Comparison of ENCODE assay signal across 8 mouse cellular contexts in genomic region chr11:100168765-100169762, GRCm38 (mm10). TPM values are rescaled to one million over a fixed set of nuclear protein-coding genes. Genes with fewer than 3 reads are reported as not detected.
DNase-seq lines count a peak whose midpoint lies in the region; ATAC-seq and TF ChIP-seq lines count a peak whose summit lies in the region.

No protein-coding gene starts in this region.

- no peaks in the 10 kb centered on the region for H3K36me3 ChIP-seq in heart, postnatal 0 days (replicated peaks; ENCODE audit: control insufficient read depth, insufficient read depth, low read length)

- peak; percentile 91 for TF ChIP-seq CTCF in heart, postnatal 0 days (IDR thresholded peaks at IDR 0.05; ENCODE audit: low read depth)
- TF ChIP-seq CTCF in lung, adult 2 months (IDR thresholded peaks at IDR 0.05; ENCODE audit: insufficient read depth, low read length): peak; percentile 90

- H3K4me2 ChIP-seq in heart, postnatal 0 days (ENCODE audit: low read depth, low read length): peak overlapping the region; percentile 27; the same call in 1 of the 2 replicates

- TF ChIP-seq POLR2A in lung, adult 2 months (IDR thresholded peaks at IDR 0.05; ENCODE audit: borderline replicate concordance, extremely low read depth, low read depth, low read length): no peak

- peak overlapping the region; percentile 57; the same call in 1 of the 2 replicates for H3K27ac ChIP-seq in heart, postnatal 0 days (ENCODE audit: low read depth)

- DNase-seq in CD8-positive naive resting alpha-beta T cell, adult 2 months (ENCODE audit: low read depth in 2 of 2, low spot score in 2 of 2): peak; percentile 3 to 20
- peak; percentile 58 to 61 for DNase-seq in adrenal gland, postnatal 4 days (ENCODE audit: low spot score in 2 of 2)
- peak; percentile 30 for DNase-seq in heart, postnatal 0 days (ENCODE audit: low spot score)
- peak; percentile 85 for DNase-seq in layer of hippocampus, adult 11-12 months (ENCODE audit: low spot score)
- peak; percentile 79 for DNase-seq in lung, adult 2 months
- peak; percentile 69 for DNase-seq in ovary, postnatal 36 days (ENCODE audit: low spot score)
- peak; percentile 75 for DNase-seq in thymus, postnatal 4 days

- ATAC-seq in erythroblast, adult 5-6 weeks (replicated peaks; ENCODE audit: low FRiP score, poor library complexity, severe bottlenecking): peak; percentile 63
- peak; percentile 71 for ATAC-seq in heart, postnatal 0 days (ENCODE audit: insufficient read depth, low read depth)

- no peak for TF ChIP-seq EP300 in heart, postnatal 0 days (IDR thresholded peaks at IDR 0.05; ENCODE audit: low read depth)

- WGBS in heart, postnatal 0 days: 27% methylated on average over 14 of the region's 14 CpGs
- WGBS in lung, adult 2 months: 27% methylated on average over 14 of the region's 14 CpGs

- no peaks in the 10 kb centered on the region for H3K4me1 ChIP-seq in heart, postnatal 0 days (ENCODE audit: control insufficient read depth, insufficient read depth)
- H3K4me1 ChIP-seq in lung, adult 2 months (ENCODE audit: control insufficient read depth, insufficient read depth, low read length): no peaks in the 10 kb centered on the region; the same call in 1 of the 2 replicates

- H3K27me3 ChIP-seq in heart, postnatal 0 days (ENCODE audit: control insufficient read depth, insufficient read depth, low read length): no peaks in the 10 kb centered on the region

- H3K4me3 ChIP-seq in heart, postnatal 0 days (ENCODE audit: low read depth, low read length): no peak overlapping the region
- H3K4me3 ChIP-seq in lung, adult 2 months (replicated peaks; ENCODE audit: extremely low read depth, low read depth, low read length): no peak overlapping the region

- H3K9ac ChIP-seq in heart, postnatal 0 days (replicated peaks; ENCODE audit: low read depth, low read length): no peak overlapping the region

- H3K9me3 ChIP-seq in heart, postnatal 0 days (replicated peaks; ENCODE audit: control insufficient read depth, low read length): no peaks in the 10 kb centered on the region

RNA-seq across cellular contexts. Expression of gene Krt19, which starts 20.6 kb away (rescaled TPM):
- total RNA-seq in adrenal gland, postnatal 4 days (2021): 10 to 100 TPM; 11.1 to 12.7 TPM
- not detected in 2 replicates for total RNA-seq in erythroblast, adult 5-6 weeks (2015; ENCODE audit: low replicate concordance)
- not detected in 2 replicates for total RNA-seq in erythroblast, adult 5-6 weeks (2017; ENCODE audit: low replicate concordance)
- total RNA-seq in heart, postnatal 0 days (2014; rRNA removed; ENCODE audit: low replicate concordance): 22.5 and 52.2 TPM in 2 replicates
- polyA plus RNA-seq in heart, postnatal 0 days (2015; fragmentation: Nextera tagmentation; extraction: Ambion mirVana): 20.6 and 29.3 TPM in 2 replicates
- polyA plus RNA-seq in lung, adult 2 months (2012; rRNA removed): 275 and 280 TPM in 2 replicates

RNA-seq across cellular contexts. Expression of gene Krt9, which starts 24.0 kb away (rescaled TPM):
- total RNA-seq in adrenal gland, postnatal 4 days (2021): under 1 TPM; 0.11 to 0.22 TPM
- total RNA-seq in erythroblast, adult 5-6 weeks (2015; ENCODE audit: low replicate concordance): not detected in 2 replicates
- 0.28 TPM in 1 of 2 replicates, not detected in the other for total RNA-seq in erythroblast, adult 5-6 weeks (2017; ENCODE audit: low replicate concordance)
- not detected in 2 replicates for total RNA-seq in heart, postnatal 0 days (2014; rRNA removed; ENCODE audit: low replicate concordance)
- polyA plus RNA-seq in heart, postnatal 0 days (2015; fragmentation: Nextera tagmentation; extraction: Ambion mirVana): not detected in 2 replicates
- not detected in 2 replicates for polyA plus RNA-seq in lung, adult 2 months (2012; rRNA removed)

RNA-seq across cellular contexts. Expression of gene Krt15, which starts 33.3 kb away (rescaled TPM):
- under 1 TPM in 1 of 2 experiments, not detected in 1; 0.31 TPM for total RNA-seq in adrenal gland, postnatal 4 days (2021)
- not detected in 2 replicates for total RNA-seq in erythroblast, adult 5-6 weeks (2015; ENCODE audit: low replicate concordance)
- not detected in 2 replicates for total RNA-seq in erythroblast, adult 5-6 weeks (2017; ENCODE audit: low replicate concordance)
- 0.12 and 8.1 TPM in 2 replicates for total RNA-seq in heart, postnatal 0 days (2014; rRNA removed; ENCODE audit: low replicate concordance)
- 0.40 and 2.8 TPM in 2 replicates for polyA plus RNA-seq in heart, postnatal 0 days (2015; fragmentation: Nextera tagmentation; extraction: Ambion mirVana)
- polyA plus RNA-seq in lung, adult 2 months (2012; rRNA removed): 2.1 and 62.5 TPM in 2 replicates

RNA-seq across cellular contexts. Expression of gene Krt14, which starts 38.3 kb away (rescaled TPM):
- total RNA-seq in adrenal gland, postnatal 4 days (2021): under 1 TPM; 0.93 to 0.98 TPM
- total RNA-seq in erythroblast, adult 5-6 weeks (2015; ENCODE audit: low replicate concordance): not detected in 2 replicates
- total RNA-seq in erythroblast, adult 5-6 weeks (2017; ENCODE audit: low replicate concordance): not detected in 2 replicates
- 2.3 and 3.1 TPM in 2 replicates for total RNA-seq in heart, postnatal 0 days (2014; rRNA removed; ENCODE audit: low replicate concordance)
- polyA plus RNA-seq in heart, postnatal 0 days (2015; fragmentation: Nextera tagmentation; extraction: Ambion mirVana): 2.8 and 3.0 TPM in 2 replicates
- 0.51 and 51.5 TPM in 2 replicates for polyA plus RNA-seq in lung, adult 2 months (2012; rRNA removed)

RNA-seq across cellular contexts. Expression of gene Krt13, which starts 47.7 kb away (rescaled TPM):
- not detected for total RNA-seq in adrenal gland, postnatal 4 days (2021)
- total RNA-seq in erythroblast, adult 5-6 weeks (2015; ENCODE audit: low replicate concordance): not detected in 2 replicates
- total RNA-seq in erythroblast, adult 5-6 weeks (2017; ENCODE audit: low replicate concordance): not detected in 2 replicates
- not detected in 2 replicates for total RNA-seq in heart, postnatal 0 days (2014; rRNA removed; ENCODE audit: low replicate concordance)
- 0.30 TPM in 1 of 2 replicates, not detected in the other for polyA plus RNA-seq in heart, postnatal 0 days (2015; fragmentation: Nextera tagmentation; extraction: Ambion mirVana)
- polyA plus RNA-seq in lung, adult 2 months (2012; rRNA removed): 0.25 and 1,946 TPM in 2 replicates

Comparison
In these comparisons a context has a peak if more than half of its experiments do, and no peak if none do; other contexts are left out.
1. DNase-seq: peak in every context shown above with its lines; median percentile 85 in layer of hippocampus, adult 11-12 months; 79 in lung, adult 2 months; 75 in thymus, postnatal 4 days; 69 in ovary, postnatal 36 days; 60 in adrenal gland, postnatal 4 days; 30 in heart, postnatal 0 days; 12 in CD8-positive naive resting alpha-beta T cell, adult 2 months.
2. RNA of gene Krt19, which starts 20.6 kb away (total RNA-seq): 22.5 to 52.2 TPM in heart, postnatal 0 days and 11.1 to 12.7 TPM in adrenal gland, postnatal 4 days; not detected in erythroblast, adult 5-6 weeks; every median in the first group is over 10 times any median in the second.